Mouse (Mus musculus): ENCODE measurements at regions not wholly inside any gene's neighbourhood (a gene's known extent, or its start where the extent isn't known, plus 50 kb on each side); places are given as distances from the start of the nearest gene placed in this dataset.
A peak's percentile ranks its signal among the peaks of the same experiment; 100 is the strongest.

DNA sequence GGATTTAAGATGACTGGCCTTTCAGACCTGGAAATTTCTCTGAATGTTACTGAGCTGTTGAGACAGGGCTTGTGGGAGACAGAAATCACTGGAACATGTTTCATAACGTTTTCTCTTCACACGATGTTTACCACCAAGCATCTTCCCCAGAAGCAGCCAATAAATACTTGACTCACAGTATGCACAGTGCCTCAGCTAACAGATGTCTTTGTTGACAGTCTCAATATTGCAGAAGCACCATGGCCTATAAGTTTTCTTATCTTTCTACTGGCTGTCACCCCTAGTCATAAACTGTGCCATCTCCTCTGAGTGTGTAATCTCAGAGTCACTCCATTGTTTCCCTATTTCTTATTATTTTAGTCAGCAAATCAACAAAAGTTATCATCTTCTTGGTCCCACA is 187.9 kb upstream of the Gm38303 start:
- no peak for DNase-seq

DNA sequence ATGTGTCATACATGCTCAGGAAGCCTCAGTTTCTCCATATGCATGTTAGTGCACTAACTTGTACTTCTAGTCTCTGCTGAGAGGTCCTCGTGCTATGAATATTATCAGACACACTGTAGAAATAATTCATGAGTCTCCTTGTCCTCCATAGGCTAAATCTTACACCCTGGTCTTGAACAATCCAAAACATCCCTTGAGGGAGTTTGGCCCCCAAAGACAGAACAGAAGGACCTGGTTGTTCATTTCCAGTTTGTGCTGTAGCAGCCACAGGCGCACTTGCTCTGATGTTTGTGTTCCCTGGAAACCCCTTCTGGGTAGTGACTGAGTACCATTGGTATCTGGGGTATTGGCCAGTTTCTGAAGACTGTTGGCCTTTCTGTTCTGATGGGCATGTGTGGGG is 176.7 kb upstream of the Gm38303 start:
- no peak for DNase-seq

DNA sequence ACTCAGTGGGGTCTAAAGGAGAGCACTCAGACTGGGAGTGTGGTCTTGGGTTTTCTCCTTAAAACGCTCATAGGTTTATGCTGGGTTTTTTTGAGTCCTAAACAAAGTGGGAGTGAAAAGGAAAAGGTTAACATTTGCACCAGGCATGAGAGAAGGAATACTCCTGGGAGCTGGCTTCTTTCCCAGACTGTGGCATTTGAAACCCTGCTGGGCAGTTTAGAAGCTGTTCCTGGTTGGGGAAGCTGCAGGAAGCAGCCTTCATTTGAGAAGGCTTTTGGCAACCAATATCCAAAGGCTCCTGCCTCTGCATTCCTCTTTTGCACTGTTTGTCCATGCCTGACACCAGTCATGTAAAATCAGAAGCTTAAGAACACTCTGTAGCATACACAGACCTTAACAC is 175.9 kb upstream of the Gm38303 start:
- peak; percentile 3 to 11 for DNase-seq

All from cerebellum, postnatal 10 days (tissue).